Mouse (Mus musculus) megakaryocyte, embryonic 14.5 days (primary cell): Measurements from ENCODE around the gene Gpx5.

Source experiments
- FLI1 ChIP-seq: IDR thresholded peaks from 2 replicates; pipeline ENCODE4 v1.6.1; 2012; ENCODE audit warnings: low read length, inconsistent platforms, mixed read lengths
- GATA1 ChIP-seq: IDR thresholded peaks from 3 replicates; pipeline ENCODE4 v1.6.1; 2012; ENCODE audit warnings: mixed read lengths, low read length, inconsistent platforms, borderline replicate concordance

- TF ChIP-seq GATA1, result no peak
- no peak for TF ChIP-seq FLI1
These were observed 33.7 kb upstream of the Gpx5 start for GRCm38 (mm10) chr13:21326191-21326590.
